Mouse (Mus musculus): ENCODE measurements around the gene Upp1. TPM values are rescaled to one million over a fixed set of nuclear protein-coding genes. Genes with fewer than 3 reads are reported as not detected.
"Not testable (repeated sequence)": the region's sequence is repeated elsewhere in the genome, so short reads cannot be mapped to it uniquely, and the experiment has no call there.

Gene Upp1
- 1 to 10 TPM; 1.8 to 2.9 TPM for total RNA-seq (2021)

DNA sequence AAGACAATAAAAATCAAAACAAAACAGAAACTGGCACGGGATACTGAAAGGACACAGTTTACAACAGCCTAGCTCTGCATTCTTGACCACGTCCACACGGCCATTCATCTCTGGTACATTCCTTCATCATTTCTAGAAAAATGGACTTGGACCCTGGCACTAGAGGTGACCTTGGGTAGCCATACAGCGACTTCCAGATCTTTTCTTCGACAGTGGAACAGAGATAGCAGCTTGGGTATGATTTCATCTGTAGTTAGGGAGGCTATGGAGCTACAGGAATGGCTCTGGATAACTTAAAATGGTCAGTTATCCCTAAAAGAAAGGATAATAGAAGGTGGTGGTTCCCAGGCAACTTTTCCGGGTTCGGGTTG is at the start of gene Upp1:
Gene Upp1 (plus strand): TSS at position 54 of the 371 bp plus-strand sequence.
- no peak for DNase-seq

DNA sequence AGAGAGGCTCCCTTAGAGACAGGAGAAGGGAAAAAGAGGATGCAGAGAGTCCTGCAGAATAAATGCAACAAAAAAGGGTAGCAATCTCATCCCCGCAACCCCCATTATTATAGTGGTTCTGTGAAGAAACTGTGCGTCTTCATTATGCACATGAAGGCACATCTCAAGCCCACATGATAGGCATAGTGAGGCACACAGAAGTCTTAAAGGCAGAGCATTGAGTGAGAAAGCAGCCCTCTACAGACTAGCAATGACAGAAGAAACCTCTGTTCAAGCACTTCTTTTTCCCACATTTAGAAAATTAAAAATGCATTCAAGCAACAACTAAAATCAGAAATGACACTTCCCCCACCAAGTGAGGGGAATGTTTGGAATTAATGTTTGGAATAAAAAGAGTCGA is 41.5 kb upstream of the Upp1 start:
- no peak for DNase-seq

DNA sequence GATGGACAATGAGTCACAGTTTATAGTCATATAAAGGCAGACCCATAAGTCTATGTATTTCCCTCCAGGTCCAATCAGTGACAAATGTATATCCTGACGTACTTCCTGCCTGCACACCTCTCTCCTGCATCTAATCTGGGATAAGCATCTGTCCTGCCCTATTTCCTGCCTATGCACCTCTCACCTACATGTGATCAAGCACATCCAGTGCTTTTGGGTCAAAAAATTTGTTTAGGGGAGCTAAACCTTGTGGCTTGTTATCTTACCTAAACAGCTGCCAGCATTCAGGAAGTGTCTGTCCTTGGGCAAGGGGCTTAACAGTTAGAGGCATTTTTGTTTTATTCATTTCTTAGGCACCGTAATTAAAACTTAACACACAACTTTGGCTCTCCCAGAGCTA is 4.7 kb upstream of the Upp1 start:
- DNase-seq, result no peak

DNA sequence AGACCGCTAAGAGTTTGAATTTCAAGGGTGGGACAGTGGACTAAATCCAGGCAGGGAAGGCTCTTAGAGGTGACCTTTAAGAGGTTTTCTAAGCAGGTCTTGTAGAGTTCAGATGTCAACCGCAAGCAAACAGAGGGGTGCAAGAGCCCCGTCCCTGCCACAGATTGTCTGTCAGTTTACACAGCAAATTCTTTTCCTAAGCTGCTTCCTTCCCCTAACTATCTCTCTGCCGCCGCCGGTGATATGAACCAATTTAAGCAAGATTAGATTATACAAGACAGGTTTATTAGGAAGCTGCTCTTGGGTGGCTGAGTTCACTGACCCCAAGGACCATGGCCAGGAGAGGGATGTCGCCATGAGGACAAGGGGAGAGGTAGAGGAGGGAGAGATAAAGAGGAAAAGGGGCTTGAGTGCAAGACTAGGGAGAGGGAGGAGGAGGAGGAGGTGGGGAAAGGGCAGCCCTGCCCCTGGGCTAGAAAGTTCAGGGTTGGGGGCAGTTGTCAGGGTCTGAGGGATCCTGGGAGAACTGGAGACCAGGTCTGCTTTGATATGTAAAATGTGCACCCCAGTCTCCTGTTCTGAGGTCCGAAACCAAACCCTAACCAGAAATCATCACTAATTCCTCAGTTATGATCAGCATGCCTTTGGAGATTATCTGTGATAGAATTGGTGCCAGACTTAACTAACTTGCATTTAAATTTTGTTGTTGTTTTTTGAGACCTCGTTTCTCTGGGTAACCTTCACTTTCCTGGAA is 2.4 kb upstream of the Upp1 start:
- no peak for DNase-seq

DNA sequence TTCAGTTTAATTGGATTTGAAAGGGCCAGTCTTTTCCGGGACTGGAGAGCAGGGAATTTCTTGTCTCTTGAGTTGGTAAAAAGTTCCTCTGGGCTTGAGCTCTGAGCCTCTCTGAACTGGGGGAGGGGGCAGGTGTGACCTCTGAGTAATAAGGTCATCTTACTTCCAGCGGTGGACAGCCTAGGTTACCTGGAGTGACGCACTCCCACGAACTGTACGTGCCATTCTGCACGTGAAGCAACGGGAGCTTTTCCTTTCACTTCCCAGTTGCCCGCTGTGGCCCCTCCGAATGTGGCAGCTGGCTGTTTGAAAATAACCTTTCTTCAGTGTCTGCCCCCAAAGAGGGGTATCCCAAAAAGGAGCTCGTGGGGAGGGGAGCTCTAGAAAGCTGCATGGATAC is 1.8 kb upstream of the Upp1 start:
- DNase-seq, result no peak

DNA sequence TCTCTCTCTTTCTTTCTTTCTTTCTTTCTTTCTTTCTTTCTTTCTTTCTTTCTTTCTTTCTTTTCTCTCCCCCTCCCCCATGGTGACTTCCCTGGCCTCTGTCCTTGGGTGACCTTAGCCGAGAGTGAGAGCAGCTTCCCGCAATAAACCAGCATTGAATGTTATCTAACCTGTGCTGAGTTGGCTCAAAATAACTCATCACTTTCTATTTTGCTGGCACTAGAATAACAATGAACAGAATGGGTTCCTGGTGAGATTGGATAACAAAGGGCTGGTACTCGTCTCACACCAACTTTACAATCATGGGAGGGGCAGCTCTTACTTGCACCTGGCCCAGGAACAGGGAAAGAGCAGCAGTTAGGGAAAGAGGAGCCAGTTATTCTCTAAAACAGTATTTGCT is 987 bp upstream of the Upp1 start:
- no peak for DNase-seq

DNA sequence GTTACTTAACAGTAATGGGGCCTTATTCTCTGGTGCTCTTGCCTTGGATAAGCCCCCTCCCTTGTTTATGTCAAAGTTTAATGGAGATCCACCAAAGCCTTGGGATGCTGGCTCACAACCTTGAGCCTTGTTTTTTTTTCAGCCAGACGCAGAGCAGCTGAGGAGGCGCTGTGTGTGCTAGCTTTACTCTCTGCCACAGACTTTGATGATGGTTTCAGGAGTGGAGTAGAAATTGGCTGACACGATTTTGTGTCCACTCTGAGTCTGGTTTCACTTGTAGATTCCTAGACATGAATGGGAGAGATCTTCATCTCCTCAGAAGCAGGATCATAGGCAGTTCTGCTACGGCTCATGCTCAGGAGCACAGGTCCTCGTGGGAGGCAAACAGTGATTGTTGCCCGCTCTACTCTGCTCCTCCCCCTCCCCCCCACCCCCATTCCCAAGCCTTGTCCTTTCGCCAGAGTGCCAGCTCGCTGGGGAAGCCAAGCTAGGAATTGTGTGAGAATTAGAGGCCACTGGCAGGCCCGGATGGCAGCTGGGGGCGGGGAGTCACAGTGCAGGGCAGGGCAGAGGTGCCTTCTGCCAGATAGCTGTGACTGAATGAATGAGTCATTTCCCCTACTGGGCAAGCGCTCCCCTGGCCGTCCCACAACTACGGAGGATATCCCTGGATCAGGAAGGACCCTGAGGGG is 399 bp upstream of the Upp1 start:
- DNase-seq, result peak in 1 of 2 experiments; percentile 37

DNA sequence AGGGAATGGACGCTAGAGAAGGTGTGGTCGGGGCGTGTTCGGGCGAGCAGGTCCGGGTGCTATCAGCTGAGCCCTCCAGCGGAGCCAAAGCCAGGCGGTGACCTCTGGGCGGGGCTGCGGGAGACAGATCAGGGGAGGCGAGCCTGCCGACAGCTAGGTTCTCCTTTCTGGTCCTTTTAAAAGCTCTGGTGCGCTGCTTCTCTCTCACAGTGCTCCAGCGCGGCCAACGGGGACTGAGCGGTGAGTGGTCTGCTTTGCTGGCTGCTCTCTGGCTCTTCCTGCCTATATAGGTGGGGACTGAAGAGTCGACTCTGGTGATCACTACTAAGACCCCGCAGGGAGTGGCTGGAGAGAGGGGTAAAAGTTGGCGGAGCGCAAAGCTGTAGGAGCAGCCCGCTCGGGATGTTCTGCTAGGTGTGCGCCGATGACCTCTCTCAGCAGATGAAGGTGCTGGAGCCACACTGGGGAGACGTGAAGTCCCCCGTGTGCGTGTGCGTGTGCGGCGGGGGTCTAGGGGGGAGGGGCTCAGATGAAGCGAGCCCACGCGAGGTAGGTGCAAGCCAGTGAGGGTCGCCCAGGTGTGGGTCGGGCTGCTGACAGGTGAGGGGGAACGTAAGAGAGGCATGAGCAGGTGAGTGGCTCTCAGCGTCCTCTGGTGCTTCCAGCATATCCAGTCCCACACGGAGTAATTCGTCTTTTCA is 668 bp downstream of the Upp1 start:
- DNase-seq, result no peak

DNA sequence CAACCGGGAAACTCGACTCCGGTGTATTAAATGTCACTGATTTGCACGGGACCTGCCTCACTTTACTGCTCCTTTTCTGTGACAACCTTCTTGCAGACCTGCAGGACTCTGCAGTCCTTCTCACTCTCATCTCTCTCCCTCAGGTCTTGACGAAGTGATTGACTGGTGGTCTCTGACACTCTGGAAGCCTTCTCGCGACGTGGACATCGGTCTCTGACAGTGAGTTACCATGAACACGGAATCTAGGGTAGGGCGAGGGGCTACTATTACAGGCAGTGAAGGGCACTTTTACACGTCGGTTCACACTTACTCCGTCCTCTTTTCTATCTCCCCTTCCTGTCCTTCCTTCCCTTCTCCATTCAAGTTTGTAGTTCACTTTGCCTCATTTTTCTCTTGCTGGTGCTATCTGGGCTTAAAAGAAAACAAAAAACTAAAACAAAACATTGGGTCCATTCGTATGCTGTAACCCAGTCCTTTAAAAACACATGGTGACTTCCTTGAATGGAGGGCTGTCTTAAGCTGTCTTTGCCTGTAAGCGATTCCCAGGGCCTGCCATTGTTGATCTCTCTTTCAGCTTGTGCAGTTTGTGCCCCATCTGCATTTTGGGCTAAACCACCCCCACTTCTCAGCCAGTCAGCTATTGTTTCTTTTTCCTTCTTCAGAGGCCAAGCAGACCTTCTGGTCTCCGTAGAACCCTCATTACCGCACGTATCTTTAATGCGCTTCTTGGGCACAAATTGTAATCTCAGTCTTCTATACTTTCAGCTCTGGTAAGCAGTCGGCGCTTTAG is 1.5 kb downstream of the Upp1 start:
- no peak for DNase-seq

DNA sequence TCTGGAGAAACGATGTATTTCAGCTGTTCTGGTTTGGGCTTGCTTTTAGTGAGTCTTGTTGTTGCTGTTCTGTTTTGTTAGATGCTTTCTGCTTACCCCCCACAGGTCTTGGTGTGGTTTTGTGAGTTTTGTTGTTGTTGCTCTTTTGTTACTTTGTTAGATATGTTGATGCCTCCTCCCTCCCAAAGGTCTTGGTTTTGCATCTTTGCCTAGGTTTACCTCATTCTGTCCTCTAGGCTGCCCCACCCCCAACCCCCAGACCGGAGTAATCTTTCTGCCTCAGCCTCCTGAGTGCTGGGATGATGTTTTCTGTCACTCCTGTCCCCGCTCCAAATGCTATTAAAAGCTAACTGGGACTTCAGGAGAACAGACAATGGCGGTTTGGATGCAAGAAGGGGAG is 4.4 kb downstream of the Upp1 start:
- DNase-seq, result no peak

DNA sequence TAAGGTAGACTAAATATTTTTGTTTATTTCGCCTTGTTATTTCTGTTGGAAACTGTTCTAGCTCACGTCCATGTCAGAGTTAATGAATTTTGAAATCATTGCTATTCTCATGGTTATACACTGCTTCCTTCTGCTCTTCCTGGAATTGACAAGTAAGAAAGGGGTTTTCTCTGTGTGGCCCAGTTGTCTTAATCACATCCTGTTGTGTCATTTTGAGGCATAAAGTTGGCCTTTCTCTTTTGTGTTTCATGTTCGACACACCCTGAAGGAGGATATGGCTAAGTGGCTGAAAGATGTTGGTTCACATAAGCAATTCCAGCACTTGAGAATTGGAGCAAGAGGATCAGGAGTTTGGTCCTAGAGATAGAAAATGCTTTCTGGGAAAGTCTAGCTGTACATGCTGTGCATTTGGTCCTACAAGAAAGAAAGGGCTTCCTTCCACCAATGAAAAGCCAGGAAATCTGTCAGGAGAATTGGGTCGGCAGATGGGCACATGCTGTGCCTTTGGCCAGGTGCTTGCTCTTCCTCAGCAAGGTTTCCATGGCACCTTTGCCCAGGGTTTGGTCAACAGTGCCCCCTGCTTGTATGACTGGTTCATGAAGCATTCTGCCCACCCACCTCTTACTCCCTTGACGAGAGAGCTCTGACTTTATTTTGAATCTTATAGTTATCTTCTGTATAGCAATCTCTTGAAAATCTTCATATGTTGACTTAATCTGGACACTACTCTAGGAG is 8.6 kb downstream of the Upp1 start:
- no peak for DNase-seq

DNA sequence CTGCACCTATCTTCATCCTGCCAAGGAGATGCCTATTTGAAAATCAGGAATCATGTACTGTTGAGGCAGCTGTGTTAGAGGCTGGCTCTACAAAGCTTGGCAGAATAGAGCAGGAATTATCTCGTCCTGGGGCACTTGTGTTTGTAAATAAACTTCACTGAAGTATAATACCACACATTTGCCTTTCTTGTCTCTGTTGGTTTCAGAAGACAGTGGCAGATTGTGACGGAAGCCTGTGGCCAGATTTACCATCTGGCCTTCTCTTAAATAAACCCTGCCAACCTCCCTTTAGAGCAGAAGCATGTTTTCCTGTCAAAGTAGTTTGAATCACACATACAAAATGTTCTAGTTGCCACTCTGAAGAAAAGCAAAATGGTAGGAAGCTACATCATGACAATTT is 10.2 kb downstream of the Upp1 start:
- peak; percentile 40 to 62 for DNase-seq

DNA sequence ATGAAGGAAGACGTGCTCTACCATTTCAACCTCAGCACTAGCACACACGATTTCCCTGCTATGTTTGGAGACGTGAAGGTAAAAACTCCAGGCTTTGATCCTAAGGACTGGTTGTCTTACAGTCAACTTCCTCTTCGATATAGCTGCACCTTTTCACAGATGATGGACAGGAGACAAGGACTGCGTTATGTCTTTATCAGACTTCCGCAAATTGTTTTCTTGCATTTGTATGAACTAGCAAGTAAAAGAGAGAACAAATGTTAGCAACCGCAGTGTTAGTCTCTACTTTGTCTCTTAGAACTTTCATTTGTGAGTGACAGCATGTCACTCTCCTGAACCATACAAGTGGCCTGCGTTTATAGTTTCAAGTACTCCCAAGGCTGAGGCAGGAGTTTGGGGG is 11.6 kb downstream of the Upp1 start:
- no peak for DNase-seq

DNA sequence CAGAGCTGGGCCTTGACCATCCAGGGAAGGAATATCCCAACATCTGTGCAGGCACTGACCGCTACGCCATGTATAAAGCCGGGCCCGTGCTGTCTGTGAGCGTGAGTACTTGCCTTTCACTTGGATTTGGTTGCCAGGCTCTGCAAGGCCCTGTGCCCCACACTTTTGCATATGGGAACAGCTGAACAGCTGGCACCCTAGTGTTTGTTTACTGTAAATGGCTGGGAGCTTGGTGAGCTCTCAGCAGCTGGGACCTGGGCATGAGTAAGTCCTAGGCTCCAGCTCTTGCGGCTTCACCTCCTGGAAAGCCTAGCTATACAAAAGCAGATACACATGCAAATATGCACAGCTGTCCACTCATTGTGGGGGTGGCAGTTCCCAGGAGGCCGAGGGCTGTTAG is 13.8 kb downstream of the Upp1 start:
- DNase-seq, result no peak

DNA sequence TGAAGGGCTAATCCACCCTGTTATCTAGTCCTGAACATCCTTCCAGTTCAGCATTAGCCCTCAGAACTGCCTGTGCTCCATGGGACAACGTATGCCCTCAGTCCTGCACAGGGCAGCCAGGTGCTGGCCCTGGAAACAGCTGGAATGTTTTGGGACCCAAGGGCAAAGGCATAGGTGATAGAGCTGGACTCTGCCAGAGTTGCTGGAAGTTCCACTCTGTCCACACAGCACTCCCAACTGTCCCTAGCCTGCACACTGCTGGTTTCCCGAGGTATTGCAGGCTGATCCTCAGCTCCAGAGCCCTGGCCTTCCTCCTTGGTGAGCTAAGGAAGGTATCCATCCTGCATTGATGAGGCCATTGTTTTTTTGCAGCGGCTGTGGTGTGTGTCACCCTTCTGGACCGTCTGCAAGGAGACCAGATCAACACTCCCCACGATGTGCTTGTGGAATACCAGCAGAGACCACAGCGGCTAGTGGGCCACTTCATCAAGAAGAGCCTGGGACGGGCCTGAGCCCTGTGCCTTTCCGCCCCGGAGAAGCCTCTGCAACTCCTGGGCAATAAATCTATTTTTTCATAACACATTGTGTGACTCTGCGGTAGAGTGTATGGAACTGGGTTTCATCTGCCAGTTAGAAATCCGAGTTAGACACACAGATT is 17.8 kb downstream of the Upp1 start:
- DNase-seq, result no peak

DNA sequence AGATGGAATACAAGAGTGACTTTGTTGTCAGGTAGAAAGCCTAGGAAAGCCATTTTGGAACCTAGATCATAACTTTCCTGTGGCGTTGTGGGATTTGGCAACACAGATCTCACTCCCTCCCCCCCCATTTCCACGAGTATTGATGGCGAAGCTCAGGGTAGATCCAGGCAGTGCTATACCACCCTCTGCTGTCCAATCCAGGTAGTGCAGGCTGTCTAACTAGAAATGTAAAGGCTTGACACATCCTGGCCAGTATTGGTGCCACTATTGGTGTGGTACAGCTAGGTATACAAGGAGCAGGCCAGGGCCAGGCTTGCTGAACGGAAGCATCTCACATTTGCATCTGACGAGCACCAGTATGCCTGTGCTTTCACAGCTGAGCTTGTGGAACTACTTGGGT is 18.6 kb downstream of the Upp1 start:
- DNase-seq, result peak; percentile 79 to 84

DNA sequence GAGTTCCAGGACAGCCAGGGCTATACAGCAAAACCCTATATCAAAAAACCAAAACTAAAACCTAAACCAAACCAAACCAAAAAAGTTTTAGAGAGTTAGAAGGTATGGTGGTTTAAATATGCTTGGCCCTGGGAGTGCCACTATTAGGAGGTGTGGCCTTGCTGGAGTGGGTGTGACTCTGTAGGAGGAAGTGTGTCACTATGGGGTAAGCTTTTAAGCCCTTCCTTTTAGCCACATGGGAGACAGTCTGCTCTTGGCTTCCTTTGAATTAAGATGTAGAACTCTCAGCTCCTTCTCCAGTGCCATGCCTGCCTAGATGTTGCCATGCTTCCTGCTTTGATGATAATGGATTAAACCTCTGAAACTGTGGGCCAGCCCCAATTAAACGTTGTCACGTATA is 27.2 kb downstream of the Upp1 start:
- DNase-seq, result no peak

DNA sequence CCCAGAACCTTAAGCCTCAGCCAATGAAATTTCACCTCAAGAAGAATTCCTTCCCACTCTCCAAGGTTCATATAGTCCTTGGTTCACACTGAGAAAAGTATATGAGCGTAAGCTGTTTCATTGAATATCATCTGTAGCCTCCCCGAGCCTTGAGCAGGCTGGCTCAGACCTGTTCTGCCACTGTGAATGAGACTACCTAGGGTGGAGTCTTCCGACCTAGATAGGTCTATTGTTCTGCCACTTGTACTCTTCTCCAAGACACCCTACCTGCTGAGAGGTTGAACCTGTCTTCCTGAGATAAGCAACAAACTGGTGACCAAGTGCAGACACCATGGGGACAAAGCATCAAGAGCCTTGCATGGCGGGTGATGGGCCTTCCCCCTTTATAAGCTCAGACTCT is 28.2 kb downstream of the Upp1 start:
- DNase-seq, result no peak

DNA sequence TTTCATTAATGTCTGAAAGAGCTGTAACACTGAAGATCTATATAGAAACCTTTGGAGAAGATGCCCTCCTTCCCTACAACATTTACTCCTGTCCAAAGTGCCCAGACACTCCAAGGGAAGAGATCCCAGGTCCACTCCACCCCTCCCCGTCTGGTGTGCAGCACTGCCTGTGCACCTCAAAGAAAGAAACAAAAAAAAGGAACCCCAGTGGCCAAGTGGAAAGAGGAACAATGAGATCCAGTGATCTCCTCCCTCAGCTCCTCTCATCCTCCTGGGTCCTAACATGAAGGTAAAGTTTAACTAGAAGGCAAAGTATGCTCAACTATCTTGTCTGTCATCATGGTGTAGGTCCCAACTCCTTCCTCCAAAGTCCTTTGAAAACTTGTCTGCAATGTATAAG is 28.8 kb downstream of the Upp1 start:
- DNase-seq, result no peak

DNA sequence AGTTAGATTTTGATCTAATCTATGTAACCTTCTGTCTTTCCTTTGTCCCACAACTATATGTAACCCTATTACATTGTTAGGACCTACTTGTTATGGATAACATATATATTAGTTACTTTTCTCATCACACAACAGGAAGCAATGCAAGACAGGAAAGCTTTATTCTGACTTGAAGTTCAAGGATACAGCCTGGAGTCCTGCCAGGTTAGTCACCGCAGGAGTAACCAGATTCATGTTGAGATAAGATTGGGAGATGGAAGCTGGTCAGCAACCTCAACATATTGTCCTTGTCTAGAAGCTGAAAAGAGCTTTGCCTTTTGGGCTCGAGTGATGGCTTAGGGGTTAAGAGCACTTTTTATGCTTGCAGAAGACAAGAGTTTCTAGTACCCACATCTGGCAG is 30.3 kb downstream of the Upp1 start:
- no peak for DNase-seq

DNA sequence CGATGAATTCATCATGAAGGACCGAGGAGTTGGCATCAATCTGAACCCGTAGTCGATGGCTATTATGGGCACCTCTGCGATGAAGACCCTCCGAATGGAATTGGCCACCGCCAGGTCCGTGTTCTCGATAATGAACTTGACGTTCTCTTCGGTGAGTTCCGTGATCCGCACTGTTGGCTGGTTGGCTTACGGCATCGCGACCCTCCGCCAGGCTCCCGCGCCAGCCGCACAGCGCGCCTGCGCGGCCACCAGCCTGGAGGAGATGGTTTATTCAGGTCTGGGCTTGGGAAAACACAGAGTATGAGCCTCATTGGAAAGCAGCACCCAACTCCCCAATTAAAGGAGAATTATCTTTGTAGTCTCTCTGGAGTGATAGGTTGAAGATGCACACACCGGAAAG is 32.5 kb downstream of the Upp1 start:
- not testable (repeated sequence) for DNase-seq

DNA sequence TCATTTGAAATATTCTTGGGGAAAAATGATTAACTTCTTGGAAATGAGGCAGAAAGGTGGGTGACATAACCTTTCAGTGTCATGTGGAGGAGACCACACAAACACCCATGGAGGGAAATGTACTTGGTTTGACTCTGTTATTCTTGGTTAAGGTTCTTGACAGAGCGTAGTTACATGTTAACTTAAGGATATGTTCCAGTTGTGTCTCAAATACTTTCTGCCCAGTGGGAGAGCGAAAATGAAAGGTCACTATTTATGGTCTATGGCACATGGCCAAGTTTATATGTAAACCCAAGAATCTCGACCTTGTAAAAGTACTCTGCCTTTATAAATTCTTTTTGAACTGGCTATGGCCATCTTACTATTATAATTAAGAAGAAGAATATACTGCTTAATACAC is 42.0 kb downstream of the Upp1 start:
- no peak for DNase-seq
